Mouse (Mus musculus): ENCODE results near the gene Jarid2. TPM values are rescaled to one million over a fixed set of nuclear protein-coding genes. Genes with fewer than 3 reads are reported as not detected.

Gene Jarid2
- polyA plus RNA-seq, 1 experiment from 2014 or later, result 26.5 TPM

- H3K27me3 ChIP-seq (ENCODE audit: control insufficient read depth, insufficient read depth, low read length), result no peaks in the 10 kb centered on the region
- peaks cover 24% of the 10 kb centered on the region for H3K36me3 ChIP-seq (ENCODE audit: control insufficient read depth, insufficient read depth, low read length)
- H3K4me3 ChIP-seq (ENCODE audit: low read depth, low read length), result no peak overlapping the region
- no peaks in the 10 kb centered on the region for H3K9me3 ChIP-seq (ENCODE audit: control insufficient read depth, low read depth, low read length)
- ATAC-seq (ENCODE audit: insufficient number of reproducible peaks, insufficient read depth, low FRiP score, low read depth), result peak; percentile 94
- H3K9ac ChIP-seq (replicated peaks; ENCODE audit: low read depth, low read length), result no peak overlapping the region
- peak overlapping the region; percentile 89 for H3K27ac ChIP-seq (ENCODE audit: low read length)
- WGBS, result 26% methylated on average over 6 of the region's 6 CpGs
- no peak overlapping the region for H3K4me2 ChIP-seq (replicated peaks; ENCODE audit: low read depth, low read length)
- peaks cover 21% of the 10 kb centered on the region for H3K4me1 ChIP-seq (ENCODE audit: control insufficient read depth, insufficient read depth, low read length)
These were observed 178.4 kb downstream of the Jarid2 start for GRCm38 (mm10) chr13:44907702-44908101.

- ATAC-seq (ENCODE audit: insufficient number of reproducible peaks, insufficient read depth, low FRiP score, low read depth), result no peak
- Histone ChIP-seq H3K36me3 (ENCODE audit: control insufficient read depth, insufficient read depth, low read length) (peaks cover 27% of the 10 kb centered on the region), H3K27ac (ENCODE audit: low read length) (peak overlapping the region; percentile 84; the same call in 1 of the 2 replicates)
These were observed 179.5 kb downstream of the Jarid2 start for GRCm38 (mm10) chr13:44908790-44909189.

GRCm38 (mm10) chr13:44912851-44913250 is 183.6 kb downstream of the Jarid2 start:
- no peak overlapping the region for H3K4me3 ChIP-seq (ENCODE audit: low read depth, low read length)
- no peak overlapping the region for H3K27ac ChIP-seq (ENCODE audit: low read length)
- H3K9me3 ChIP-seq (ENCODE audit: control insufficient read depth, low read depth, low read length), result no peaks in the 10 kb centered on the region
- no peak overlapping the region for H3K9ac ChIP-seq (replicated peaks; ENCODE audit: low read depth, low read length)
- peaks cover 10% of the 10 kb centered on the region; the same call in 1 of the 2 replicates for H3K4me1 ChIP-seq (ENCODE audit: control insufficient read depth, insufficient read depth, low read length)
- H3K4me2 ChIP-seq (replicated peaks; ENCODE audit: low read depth, low read length), result no peak overlapping the region
- WGBS, result 91% methylated on average over 2 of the region's 2 CpGs
- ATAC-seq (ENCODE audit: insufficient number of reproducible peaks, insufficient read depth, low FRiP score, low read depth), result no peak
- no peaks in the 10 kb centered on the region for H3K27me3 ChIP-seq (ENCODE audit: control insufficient read depth, insufficient read depth, low read length)
- peaks cover 56% of the 10 kb centered on the region for H3K36me3 ChIP-seq (ENCODE audit: control insufficient read depth, insufficient read depth, low read length)

More at GRCm38 (mm10) chr13:44908790-44909189, 179.5 kb downstream of the Jarid2 start:
- WGBS, result 25% methylated on average over 1 of the region's 1 CpGs
- Histone ChIP-seq H3K4me1 (ENCODE audit: control insufficient read depth, insufficient read depth, low read length) (peaks cover 21% of the 10 kb centered on the region), H3K4me2 (replicated peaks; ENCODE audit: low read depth, low read length) (no peak overlapping the region), H3K9ac (replicated peaks; ENCODE audit: low read depth, low read length) (no peak overlapping the region), H3K4me3 (ENCODE audit: low read depth, low read length) (no peak overlapping the region), H3K27me3 (ENCODE audit: control insufficient read depth, insufficient read depth, low read length) (no peaks in the 10 kb centered on the region), H3K9me3 (ENCODE audit: control insufficient read depth, low read depth, low read length) (no peaks in the 10 kb centered on the region)

- Histone ChIP-seq H3K9me3 (ENCODE audit: control insufficient read depth, low read depth, low read length) (no peaks in the 10 kb centered on the region), H3K27ac (ENCODE audit: low read length) (no peak overlapping the region), H3K9ac (replicated peaks; ENCODE audit: low read depth, low read length) (no peak overlapping the region), H3K4me2 (replicated peaks; ENCODE audit: low read depth, low read length) (no peak overlapping the region), H3K36me3 (ENCODE audit: control insufficient read depth, insufficient read depth, low read length) (peaks cover 59% of the 10 kb centered on the region), H3K4me1 (ENCODE audit: control insufficient read depth, insufficient read depth, low read length) (peaks cover 5% of the 10 kb centered on the region; the same call in 1 of the 2 replicates), H3K4me3 (ENCODE audit: low read depth, low read length) (no peak overlapping the region), H3K27me3 (ENCODE audit: control insufficient read depth, insufficient read depth, low read length) (no peaks in the 10 kb centered on the region)
- ATAC-seq (ENCODE audit: insufficient number of reproducible peaks, insufficient read depth, low FRiP score, low read depth), result no peak
- WGBS, result 61% methylated on average over 7 of the region's 7 CpGs
These were observed 184.3 kb downstream of the Jarid2 start for GRCm38 (mm10) chr13:44913560-44913959.

GRCm38 (mm10) chr13:44915382-44915781 is 186.1 kb downstream of the Jarid2 start:
- Histone ChIP-seq H3K36me3 (ENCODE audit: control insufficient read depth, insufficient read depth, low read length) (peaks cover 65% of the 10 kb centered on the region), H3K9me3 (ENCODE audit: control insufficient read depth, low read depth, low read length) (no peaks in the 10 kb centered on the region)
- WGBS, result 83% methylated on average over 5 of the region's 5 CpGs

GRCm38 (mm10) chr13:44915945-44916344 is 186.7 kb downstream of the Jarid2 start:
- H3K9me3 ChIP-seq (ENCODE audit: control insufficient read depth, low read depth, low read length), result no peaks in the 10 kb centered on the region
- WGBS, result 73% methylated on average over 4 of the region's 4 CpGs
- H3K36me3 ChIP-seq (ENCODE audit: control insufficient read depth, insufficient read depth, low read length), result peaks cover 61% of the 10 kb centered on the region

More at GRCm38 (mm10) chr13:44915382-44915781, 186.1 kb downstream of the Jarid2 start:
- Histone ChIP-seq H3K4me3 (ENCODE audit: low read depth, low read length) (no peak overlapping the region), H3K27ac (ENCODE audit: low read length) (no peak overlapping the region), H3K9ac (replicated peaks; ENCODE audit: low read depth, low read length) (no peak overlapping the region), H3K27me3 (ENCODE audit: control insufficient read depth, insufficient read depth, low read length) (no peaks in the 10 kb centered on the region), H3K4me1 (ENCODE audit: control insufficient read depth, insufficient read depth, low read length) (no peaks in the 10 kb centered on the region), H3K4me2 (replicated peaks; ENCODE audit: low read depth, low read length) (no peak overlapping the region)
- ATAC-seq (ENCODE audit: insufficient number of reproducible peaks, insufficient read depth, low FRiP score, low read depth), result no peak

GRCm38 (mm10) chr13:44917202-44917601 is 187.9 kb downstream of the Jarid2 start:
- H3K27me3 ChIP-seq (ENCODE audit: control insufficient read depth, insufficient read depth, low read length), result no peaks in the 10 kb centered on the region
- H3K9ac ChIP-seq (replicated peaks; ENCODE audit: low read depth, low read length), result no peak overlapping the region
- no peaks in the 10 kb centered on the region for H3K9me3 ChIP-seq (ENCODE audit: control insufficient read depth, low read depth, low read length)
- no peak overlapping the region for H3K27ac ChIP-seq (ENCODE audit: low read length)
- WGBS, result 99% methylated on average over 4 of the region's 4 CpGs
- no peak overlapping the region for H3K4me2 ChIP-seq (replicated peaks; ENCODE audit: low read depth, low read length)
- ATAC-seq (ENCODE audit: insufficient number of reproducible peaks, insufficient read depth, low FRiP score, low read depth), result no peak
- no peak overlapping the region for H3K4me3 ChIP-seq (ENCODE audit: low read depth, low read length)
- H3K4me1 ChIP-seq (ENCODE audit: control insufficient read depth, insufficient read depth, low read length), result no peaks in the 10 kb centered on the region
- H3K36me3 ChIP-seq (ENCODE audit: control insufficient read depth, insufficient read depth, low read length), result peaks cover 68% of the 10 kb centered on the region

More at GRCm38 (mm10) chr13:44915945-44916344, 186.7 kb downstream of the Jarid2 start:
- no peak overlapping the region for H3K4me2 ChIP-seq (replicated peaks; ENCODE audit: low read depth, low read length)
- no peaks in the 10 kb centered on the region for H3K4me1 ChIP-seq (ENCODE audit: control insufficient read depth, insufficient read depth, low read length)
- no peak for ATAC-seq (ENCODE audit: insufficient number of reproducible peaks, insufficient read depth, low FRiP score, low read depth)
- H3K9ac ChIP-seq (replicated peaks; ENCODE audit: low read depth, low read length), result no peak overlapping the region
- no peak overlapping the region for H3K27ac ChIP-seq (ENCODE audit: low read length)
- no peak overlapping the region for H3K4me3 ChIP-seq (ENCODE audit: low read depth, low read length)
- no peaks in the 10 kb centered on the region for H3K27me3 ChIP-seq (ENCODE audit: control insufficient read depth, insufficient read depth, low read length)

GRCm38 (mm10) chr13:44918269-44918668 is 189.0 kb downstream of the Jarid2 start:
- Histone ChIP-seq H3K27me3 (ENCODE audit: control insufficient read depth, insufficient read depth, low read length) (no peaks in the 10 kb centered on the region), H3K4me1 (ENCODE audit: control insufficient read depth, insufficient read depth, low read length) (no peaks in the 10 kb centered on the region), H3K27ac (ENCODE audit: low read length) (no peak overlapping the region), H3K9me3 (ENCODE audit: control insufficient read depth, low read depth, low read length) (no peaks in the 10 kb centered on the region), H3K4me2 (replicated peaks; ENCODE audit: low read depth, low read length) (no peak overlapping the region), H3K9ac (replicated peaks; ENCODE audit: low read depth, low read length) (no peak overlapping the region), H3K36me3 (ENCODE audit: control insufficient read depth, insufficient read depth, low read length) (peaks cover 72% of the 10 kb centered on the region), H3K4me3 (ENCODE audit: low read depth, low read length) (no peak overlapping the region)
- ATAC-seq (ENCODE audit: insufficient number of reproducible peaks, insufficient read depth, low FRiP score, low read depth), result no peak
- WGBS, result 99% methylated on average over 2 of the region's 2 CpGs

- H3K36me3 ChIP-seq (ENCODE audit: control insufficient read depth, insufficient read depth, low read length), result peaks cover 67% of the 10 kb centered on the region
- H3K27ac ChIP-seq (ENCODE audit: low read length), result no peak overlapping the region
- H3K4me1 ChIP-seq (ENCODE audit: control insufficient read depth, insufficient read depth, low read length), result no peaks in the 10 kb centered on the region
- H3K4me2 ChIP-seq (replicated peaks; ENCODE audit: low read depth, low read length), result no peak overlapping the region
- no peaks in the 10 kb centered on the region for H3K27me3 ChIP-seq (ENCODE audit: control insufficient read depth, insufficient read depth, low read length)
- H3K9me3 ChIP-seq (ENCODE audit: control insufficient read depth, low read depth, low read length), result no peaks in the 10 kb centered on the region
- 65% methylated on average over 10 of the region's 10 CpGs for WGBS
- no peak overlapping the region for H3K4me3 ChIP-seq (ENCODE audit: low read depth, low read length)
- ATAC-seq (ENCODE audit: insufficient number of reproducible peaks, insufficient read depth, low FRiP score, low read depth), result no peak
- no peak overlapping the region for H3K9ac ChIP-seq (replicated peaks; ENCODE audit: low read depth, low read length)
These were observed 191.8 kb downstream of the Jarid2 start for GRCm38 (mm10) chr13:44921095-44921494.
